Mouse (Mus musculus): Measurements from ENCODE around the gene Hoxc10.

Hoxc10 gene

DNA sequence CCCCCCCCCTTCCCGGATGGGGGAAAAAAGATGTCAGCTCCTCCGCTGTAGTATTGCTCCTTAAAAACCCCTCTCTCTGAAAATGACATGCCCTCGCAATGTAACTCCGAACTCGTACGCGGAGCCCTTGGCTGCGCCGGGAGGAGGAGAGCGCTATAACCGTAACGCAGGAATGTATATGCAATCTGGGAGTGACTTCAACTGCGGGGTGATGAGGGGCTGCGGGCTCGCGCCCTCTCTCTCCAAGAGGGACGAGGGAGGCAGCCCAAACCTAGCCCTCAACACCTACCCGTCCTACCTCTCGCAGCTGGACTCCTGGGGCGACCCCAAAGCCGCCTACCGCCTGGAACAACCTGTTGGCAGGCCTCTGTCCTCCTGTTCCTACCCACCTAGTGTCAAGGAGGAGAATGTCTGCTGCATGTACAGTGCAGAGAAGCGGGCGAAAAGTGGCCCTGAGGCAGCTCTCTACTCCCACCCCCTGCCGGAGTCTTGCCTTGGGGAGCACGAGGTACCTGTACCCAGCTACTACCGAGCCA, at the start of gene Hoxc10:
Gene Hoxc10 (plus strand): TSS at position 21 of the 536 bp plus-strand sequence.
- DNase-seq (ENCODE audit: low spot score) = no peak

DNA sequence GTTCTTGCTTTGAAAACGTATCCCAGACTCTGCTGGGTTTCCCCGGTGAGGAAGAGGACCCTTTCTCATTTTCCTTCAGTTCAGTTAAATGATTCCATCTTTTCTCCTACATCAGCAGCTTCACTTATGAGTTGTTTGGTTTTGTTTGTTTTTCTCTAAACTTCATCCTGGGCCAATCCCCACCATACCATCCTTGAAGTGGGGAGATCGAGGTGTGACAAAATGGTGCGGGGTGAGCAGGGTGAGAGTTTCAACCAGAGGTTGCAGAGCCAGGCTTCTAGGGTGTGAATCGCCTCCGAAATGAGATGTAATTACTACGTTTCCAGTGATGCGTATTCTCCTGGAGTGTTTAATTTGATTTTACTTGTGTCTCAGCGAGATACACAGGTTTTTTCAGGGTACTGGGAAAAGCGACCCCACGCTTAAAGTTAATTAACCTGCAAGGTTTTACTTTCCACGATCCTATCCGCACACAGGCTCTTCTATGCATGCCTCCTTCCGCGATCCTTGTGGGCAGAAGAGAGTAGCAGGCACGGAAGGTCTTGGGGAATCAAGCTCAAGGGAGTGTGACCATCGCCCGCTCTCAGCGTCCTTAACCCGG, 48.5 kb upstream of the Hoxc10 start:
- DNase-seq (ENCODE audit: low spot score) = no peak

GRCm38 (mm10) chr15:102918611-102919265, 47.9 kb upstream of the Hoxc10 start:
- no peak for DNase-seq (ENCODE audit: low spot score)

DNA sequence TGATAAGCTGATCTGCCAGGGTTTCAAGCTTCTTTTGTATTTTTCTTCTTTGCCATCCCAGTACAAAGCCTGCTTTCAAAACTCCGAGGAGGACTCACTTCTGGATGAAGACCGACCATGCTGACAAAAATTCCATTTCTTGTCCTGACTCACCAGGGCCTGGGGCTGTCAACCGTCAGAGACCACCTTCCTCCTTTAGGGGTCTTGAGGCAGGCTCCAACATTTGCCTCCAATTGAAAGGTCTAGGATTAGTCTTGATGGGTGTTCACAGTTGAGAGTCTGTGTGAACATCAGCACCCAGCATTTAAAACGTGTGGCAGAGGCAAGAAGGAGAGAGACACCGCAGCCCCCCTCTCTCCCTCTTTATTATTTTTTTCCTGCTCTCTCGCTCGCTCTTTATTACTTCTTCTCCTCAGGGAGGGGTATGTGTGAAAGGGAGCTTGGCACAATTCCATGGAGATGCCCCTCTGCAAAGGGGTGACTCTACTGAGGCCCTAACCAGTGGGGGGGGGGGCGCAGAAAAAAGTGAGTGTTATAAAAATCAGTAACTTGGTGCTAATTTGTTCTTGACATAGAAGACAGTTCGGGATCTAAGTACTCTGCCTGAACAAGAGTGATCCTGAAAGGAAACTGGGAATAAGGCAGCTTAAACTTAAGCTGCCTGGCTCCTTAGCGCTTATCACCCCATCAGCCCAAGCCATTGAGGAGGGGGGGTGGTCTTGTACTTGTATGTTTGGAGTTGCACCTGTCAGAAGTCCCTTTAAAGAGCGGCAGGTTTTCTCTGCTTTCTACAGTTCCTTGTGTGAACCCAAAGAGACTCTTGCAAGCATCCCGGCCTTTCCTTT, 47.0 kb upstream of the Hoxc10 start:
- DNase-seq (ENCODE audit: low spot score) = no peak

DNA sequence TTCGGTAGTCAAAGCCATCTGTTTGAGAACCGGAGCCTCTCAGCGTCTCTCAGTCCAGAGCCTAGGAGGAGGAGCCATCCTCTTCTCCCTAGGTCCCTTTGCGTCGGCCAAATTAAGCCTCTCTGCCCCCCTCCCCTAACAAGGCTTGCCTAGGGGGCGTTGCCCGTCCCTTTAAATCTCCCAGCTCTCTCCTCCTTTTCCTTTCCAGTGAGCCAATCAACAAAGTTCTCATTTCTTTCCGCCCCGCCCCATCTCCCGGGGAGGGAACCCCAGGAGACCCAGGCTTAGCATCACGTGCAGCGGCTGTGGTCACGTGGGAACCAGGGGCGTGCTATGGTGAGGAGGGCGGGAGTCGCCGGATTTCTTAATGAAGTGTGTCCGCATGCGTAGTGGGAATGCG, 46.0 kb upstream of the Hoxc10 start:
- DNase-seq (ENCODE audit: low spot score) = no peak

DNA sequence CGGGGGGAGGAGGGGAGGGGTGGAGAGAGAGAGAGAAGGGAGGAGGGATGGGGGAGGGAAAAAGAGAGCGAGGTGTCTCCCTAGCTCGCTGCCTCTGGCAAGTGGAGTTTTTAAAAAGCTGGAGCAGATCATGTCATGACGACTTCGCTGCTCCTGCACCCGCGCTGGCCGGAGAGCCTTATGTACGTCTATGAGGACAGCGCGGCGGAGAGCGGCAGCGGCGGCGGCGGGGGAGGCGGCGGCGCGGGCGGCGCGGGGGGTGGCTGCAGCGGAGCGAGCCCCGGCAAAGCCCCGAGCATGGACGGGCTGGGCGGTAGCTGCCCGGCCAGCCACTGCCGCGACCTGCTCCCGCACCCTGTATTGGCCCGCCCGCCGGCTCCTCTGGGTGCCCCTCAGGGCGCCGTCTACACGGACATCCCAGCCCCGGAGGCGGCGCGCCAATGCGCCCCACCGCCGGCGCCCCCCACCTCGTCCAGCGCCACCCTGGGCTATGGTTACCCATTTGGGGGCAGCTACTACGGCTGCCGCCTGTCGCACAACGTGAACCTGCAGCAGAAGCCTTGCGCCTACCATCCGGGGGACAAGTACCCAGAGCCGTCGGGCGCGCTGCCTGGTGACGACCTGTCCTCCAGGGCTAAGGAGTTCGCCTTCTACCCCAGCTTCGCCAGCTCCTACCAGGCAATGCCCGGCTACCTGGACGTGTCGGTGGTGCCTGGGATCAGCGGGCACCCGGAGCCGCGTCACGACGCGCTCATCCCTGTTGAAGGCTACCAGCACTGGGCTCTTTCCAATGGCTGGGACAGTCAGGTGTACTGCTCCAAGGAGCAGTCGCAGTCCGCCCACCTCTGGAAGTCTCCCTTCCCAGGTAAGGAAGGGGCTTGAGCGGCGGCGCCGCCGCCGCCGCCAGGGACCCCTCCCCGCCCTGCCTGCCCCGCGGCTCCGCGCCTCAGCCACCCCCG, 45.3 kb upstream of the Hoxc10 start, which contains the start of gene Hoxc13:
Gene Hoxc13 (plus strand): TSS at position 51 of the 959 bp plus-strand sequence.
- no peak for DNase-seq (ENCODE audit: low spot score)

- no peak for DNase-seq (ENCODE audit: low spot score)
Measured at GRCm38 (mm10) chr15:102922012-102922362, 44.6 kb upstream of the Hoxc10 start.

DNA sequence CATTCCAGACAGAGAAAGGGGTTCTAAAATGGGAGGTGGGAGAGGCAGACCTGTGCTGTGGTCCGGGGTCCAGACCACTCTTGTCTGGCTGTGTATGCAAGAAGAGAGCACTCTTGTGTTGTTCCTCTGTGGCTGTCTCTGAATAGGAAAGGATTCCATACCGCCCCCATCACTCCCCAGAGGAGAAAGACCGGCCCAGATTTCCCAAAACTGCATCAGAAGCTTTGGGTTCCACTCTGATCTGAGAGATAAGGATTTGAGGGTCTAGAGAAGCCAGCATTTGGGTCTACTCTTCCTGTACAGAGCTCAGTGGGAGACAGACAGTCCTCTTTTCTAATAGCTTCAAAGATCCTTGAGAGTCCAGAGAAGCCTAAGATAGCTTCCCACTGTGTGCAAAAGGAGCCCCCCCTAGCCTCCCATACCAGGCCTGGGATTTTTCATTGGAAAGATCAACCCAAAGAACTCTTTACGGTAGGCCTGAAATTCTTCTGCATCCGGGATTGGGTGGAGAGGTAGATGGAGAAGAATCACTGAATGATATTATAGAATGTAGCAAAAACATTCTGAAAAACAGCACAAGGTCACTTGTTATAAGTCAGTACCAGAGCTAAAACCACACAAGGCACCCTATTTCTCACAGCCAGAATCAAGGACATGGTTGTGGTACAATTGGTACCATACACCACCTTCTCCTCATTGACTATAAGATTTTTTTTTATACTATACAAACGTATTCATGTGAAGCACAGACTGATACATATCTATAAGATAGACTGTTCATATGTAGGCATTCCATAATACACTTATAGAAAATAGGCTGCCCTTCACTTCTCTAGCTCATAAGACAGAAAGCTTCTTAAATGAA, 43.7 kb upstream of the Hoxc10 start:
- DNase-seq (ENCODE audit: low spot score) = no peak

DNA sequence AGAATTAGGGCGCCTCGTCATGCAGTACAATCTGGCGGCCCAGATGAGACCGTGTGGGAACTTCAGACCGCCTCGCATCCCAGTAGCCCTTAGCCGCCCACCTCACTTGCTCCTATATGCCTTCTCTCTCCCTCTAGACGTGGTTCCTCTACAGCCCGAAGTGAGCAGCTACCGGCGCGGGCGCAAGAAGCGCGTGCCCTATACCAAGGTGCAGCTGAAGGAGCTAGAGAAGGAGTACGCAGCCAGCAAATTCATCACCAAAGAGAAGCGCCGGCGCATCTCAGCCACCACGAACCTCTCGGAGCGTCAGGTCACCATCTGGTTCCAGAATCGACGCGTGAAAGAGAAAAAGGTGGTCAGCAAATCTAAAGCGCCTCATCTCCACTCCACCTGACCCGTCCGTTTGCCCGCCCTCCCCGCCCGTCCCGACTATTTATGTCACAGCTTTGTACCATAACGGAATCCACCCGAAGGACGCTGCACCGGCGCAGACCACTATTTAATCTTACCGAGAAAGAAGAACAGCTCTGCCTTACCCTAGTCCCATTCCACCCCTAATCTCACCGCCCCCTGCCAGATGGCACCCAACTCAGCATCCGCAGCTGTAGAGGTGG, 39.5 kb upstream of the Hoxc10 start:
- no peak for DNase-seq (ENCODE audit: low spot score)

- no peak for DNase-seq (ENCODE audit: low spot score)
Measured at GRCm38 (mm10) chr15:102931706-102932358, 34.8 kb upstream of the Hoxc10 start.

GRCm38 (mm10) chr15:102934438-102934837, 32.2 kb upstream of the Hoxc10 start:
- no peak for DNase-seq (ENCODE audit: low spot score)

DNA sequence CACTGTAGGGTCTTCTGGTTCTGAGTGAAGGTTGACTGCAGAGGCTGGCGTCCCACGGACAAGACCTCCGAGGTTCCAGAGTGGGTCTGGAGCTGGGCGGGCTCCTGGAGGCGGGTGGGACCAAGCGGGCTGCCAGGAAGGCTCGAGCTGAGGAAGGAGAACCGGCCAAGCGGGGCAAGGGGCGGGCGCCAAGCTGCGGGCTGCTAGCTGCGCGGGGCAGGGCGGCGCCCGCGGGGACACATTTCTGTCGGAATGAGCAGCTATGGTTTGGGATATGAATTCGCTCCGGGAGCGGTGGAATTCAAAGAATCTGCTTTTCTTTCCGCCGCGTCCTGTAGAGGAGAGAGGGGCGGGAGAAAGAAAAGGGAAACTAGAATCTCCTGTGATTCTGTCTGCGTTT, 31.7 kb upstream of the Hoxc10 start:
- no peak for DNase-seq (ENCODE audit: low spot score)

- no peak for DNase-seq (ENCODE audit: low spot score)
Measured at GRCm38 (mm10) chr15:102936279-102936972, 30.2 kb upstream of the Hoxc10 start, which contains the start of gene Hoxc12. TSS of gene Hoxc12 (plus strand) at chr15:102936757.

DNA sequence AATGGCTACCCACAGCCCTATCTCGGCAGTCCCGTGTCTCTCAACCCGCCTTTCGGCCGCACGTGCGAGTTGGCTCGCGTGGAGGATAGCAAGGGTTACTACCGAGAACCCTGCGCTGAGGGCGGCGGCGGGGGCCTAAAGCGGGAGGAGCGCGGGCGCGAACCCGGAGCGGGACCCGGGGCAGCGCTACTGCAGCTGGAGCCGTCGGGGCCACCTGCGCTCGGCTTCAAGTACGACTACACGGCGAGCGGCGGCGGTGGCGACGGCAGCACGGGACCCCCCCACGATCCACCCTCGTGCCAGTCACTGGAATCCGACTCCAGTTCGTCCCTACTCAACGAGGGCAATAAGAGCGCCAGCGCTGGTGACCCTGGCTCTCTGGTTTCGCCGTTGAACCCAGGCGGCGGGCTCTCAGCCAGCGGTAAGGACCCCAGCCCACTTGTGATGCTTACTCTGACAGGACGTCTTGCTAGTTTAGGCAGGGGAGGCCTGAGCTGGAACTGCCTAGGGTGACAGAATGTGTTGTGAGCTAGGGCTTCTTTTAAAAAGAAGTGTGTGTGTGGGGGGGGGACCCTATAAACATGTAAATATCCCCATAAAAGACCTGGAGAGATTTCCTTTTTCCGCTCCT, 29.4 kb upstream of the Hoxc10 start:
- DNase-seq (ENCODE audit: low spot score) = no peak

DNA sequence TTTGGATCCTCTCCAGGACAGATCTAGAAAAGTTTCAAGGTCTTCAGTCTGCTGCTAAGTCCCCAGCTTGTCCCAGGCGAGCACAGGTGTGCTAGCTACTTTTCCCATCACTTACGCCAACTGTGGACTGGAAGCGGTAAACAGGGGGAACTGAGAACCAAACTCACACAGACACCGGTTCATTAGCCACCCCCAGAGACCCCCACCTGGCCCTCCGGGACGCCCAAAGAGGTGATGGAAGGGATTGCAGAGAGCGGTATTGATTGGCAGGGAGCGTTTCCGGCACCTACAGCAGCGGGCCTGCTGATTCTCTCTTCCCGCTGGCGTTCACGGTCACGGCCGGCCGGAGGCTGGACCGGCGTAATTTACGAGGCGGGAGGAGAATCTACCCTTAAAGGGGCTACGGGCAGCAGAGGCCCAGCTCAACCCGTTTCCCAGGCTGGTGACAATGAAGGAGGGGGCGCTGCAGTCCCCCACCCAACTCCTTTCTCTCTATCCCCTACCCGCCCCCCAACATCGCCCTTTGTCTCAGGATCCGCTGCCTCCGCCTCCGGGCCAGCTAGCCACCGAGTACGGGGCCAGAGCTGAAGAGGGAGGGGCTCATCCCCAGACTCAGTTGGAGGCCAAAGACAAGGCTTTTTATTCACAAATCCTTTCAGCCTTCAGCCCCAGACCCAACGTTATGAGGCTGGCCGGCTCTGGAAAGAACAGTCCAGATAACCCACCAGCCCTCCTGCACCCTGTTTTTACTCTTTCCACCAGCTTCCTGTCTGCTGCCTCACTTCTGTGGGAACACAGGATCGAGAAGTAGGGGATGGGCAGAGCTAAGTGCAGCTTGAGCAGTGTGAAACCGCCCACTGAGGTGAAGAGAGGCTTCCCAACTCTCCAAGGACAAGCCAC, 27.1 kb upstream of the Hoxc10 start:
- no peak for DNase-seq (ENCODE audit: low spot score)

GRCm38 (mm10) chr15:102942739-102943467, 23.7 kb upstream of the Hoxc10 start:
- no peak for DNase-seq (ENCODE audit: low spot score)

GRCm38 (mm10) chr15:102943468-102943813, 23.2 kb upstream of the Hoxc10 start:
- DNase-seq (ENCODE audit: low spot score) = no peak
